Mouse (Mus musculus): ENCODE data around the gene Oxt.

GRCm38 (mm10) chr2:130532201-130532600 lies 43.8 kb upstream of the Oxt start:
- TF ChIP-seq POLR2A (IDR thresholded peaks at IDR 0.05; ENCODE audit: insufficient read depth, low read length): no peak
- TF ChIP-seq EP300 (IDR thresholded peaks at IDR 0.05; ENCODE audit: insufficient read depth, low read depth, low read length): no peak
- no peak for TF ChIP-seq CTCF (IDR thresholded peaks at IDR 0.05; ENCODE audit: low read depth, low read length)
